Mouse (Mus musculus) kidney, embryonic 14.5 days (tissue): ENCODE results near the gene Rrp15. TPM values are rescaled to one million over a fixed set of nuclear protein-coding genes. Genes with fewer than 3 reads are reported as not detected.

ENCODE experiments used
- ATAC-seq: fragments of 200-750 bp; cut with Nextera tagmentation; 2 replicates; pipeline ENCODE4 v1.8.0; 2017; ENCODE audit warnings: moderate number of reproducible peaks, mild to moderate bottlenecking, moderate TSS enrichment, moderate library complexity; ENCODE audit not compliant: low FRiP score, low TSS enrichment
- H3K27ac ChIP-seq: fragments of 300-500 bp; sonication (generic); 2 replicates; pipeline ENCODE4 v1.5.1; 2014; ENCODE audit warnings: low read depth, mild to moderate bottlenecking, low read length, moderate library complexity, mixed read lengths
- H3K27me3 ChIP-seq: fragments of 300-500 bp; sonication (generic); 2 replicates; pipeline ENCODE4 v1.6.1; 2014; ENCODE audit warnings: mild to moderate bottlenecking, low read length; ENCODE audit not compliant: control insufficient read depth, insufficient read depth
- H3K36me3 ChIP-seq: fragments of 300-500 bp; sonication (generic); 2 replicates; pipeline ENCODE4 v1.6.1; 2014; ENCODE audit warnings: low read length, mixed read lengths; ENCODE audit not compliant: control insufficient read depth, insufficient read depth
- H3K4me1 ChIP-seq: fragments of 300-500 bp; sonication (generic); 2 replicates; pipeline ENCODE4 v1.6.1; 2014; ENCODE audit warnings: low read length, mixed read lengths; ENCODE audit not compliant: control insufficient read depth, insufficient read depth
- H3K4me2 ChIP-seq: fragments of 300-500 bp; sonication (generic); replicated peaks from 2 replicates; pipeline ENCODE4 v1.6.1; 2014; ENCODE audit warnings: low read depth, mild to moderate bottlenecking, low read length
- H3K4me3 ChIP-seq: fragments of 300-500 bp; sonication (generic); 2 replicates; pipeline ENCODE4 v1.5.1; 2014; ENCODE audit warnings: mild to moderate bottlenecking, low read length
- H3K9ac ChIP-seq: fragments of 300-500 bp; sonication (generic); 2 replicates; pipeline ENCODE4 v1.6.1; 2014; ENCODE audit warnings: low read depth, mild to moderate bottlenecking, low read length, moderate library complexity
- H3K9me3 ChIP-seq: fragments of 300-500 bp; sonication (generic); 2 replicates; pipeline ENCODE4 v1.6.1; 2016; ENCODE audit warnings: low read length; ENCODE audit not compliant: control insufficient read depth
- WGBS: fragments of 180-500 bp; shearing (Covaris S2); extraction: QIAGEN DNeasy Blood & Tissue Kit; methylation state at CpG from one replicate; pipeline ENCODE4 v1.1.7; 2014; 5-methylcytosine and 5-hydroxymethylcytosine counted together
- polyA plus RNA-seq: library from polyadenylated mRNA; unstranded; fragments of >200 nt; fragmentation: Nextera tagmentation; extraction: Ambion mirVana; gene quantifications from 2 replicates; pipeline ENCODE4 v1.2.1, GENCODE M21; 2014

Gene Rrp15
- 86.7 and 116 TPM in 2 replicates for polyA plus RNA-seq

GRCm38 (mm10) chr1:186748724-186749653 lies at the start of gene Rrp15:
Rrp15 (minus strand) TSS chr1:186749358.
- under 1% methylated on average over 46 of the region's 46 CpGs for WGBS
- Histone ChIP-seq H3K9ac (peak within 1 kb of the TSS; percentile 88), H3K4me3 (peak within 1 kb of the TSS; percentile 81), H3K27me3 (no peaks in the 10 kb centered on the region), H3K27ac (peak within 1 kb of the TSS; percentile 74; the same call in 1 of the 2 replicates), H3K9me3 (no peaks in the 10 kb centered on the region), H3K36me3 (no peaks in the 10 kb centered on the region), H3K4me1 (peaks cover 13% of the 10 kb centered on the region; the same call in 1 of the 2 replicates), H3K4me2 (peak within 1 kb of the TSS; percentile 77)
- ATAC-seq: peak; percentile 96

- H3K27ac ChIP-seq: no peak overlapping the region
- no peak for ATAC-seq
- H3K4me1 ChIP-seq: no peaks in the 10 kb centered on the region
- H3K36me3 ChIP-seq: no peaks in the 10 kb centered on the region
- no peak overlapping the region for H3K4me2 ChIP-seq
- no peak overlapping the region for H3K9ac ChIP-seq
- no peaks in the 10 kb centered on the region for H3K9me3 ChIP-seq
- H3K4me3 ChIP-seq: no peak overlapping the region
- H3K27me3 ChIP-seq: no peaks in the 10 kb centered on the region
- 19% methylated on average over 6 of the region's 6 CpGs for WGBS
Observed at GRCm38 (mm10) chr1:186797991-186798390, 48.8 kb upstream of the Rrp15 start.

- whole genome bisulfite sequencing: 91% methylated on average over 4 of the region's 4 CpGs
- no peaks in the 10 kb centered on the region for H3K36me3 ChIP-seq
- H3K9me3 ChIP-seq: no peaks in the 10 kb centered on the region
- no peaks in the 10 kb centered on the region for H3K4me1 ChIP-seq
- H3K9ac ChIP-seq: no peak overlapping the region
- ATAC-seq: no peak
- no peak overlapping the region for H3K4me3 ChIP-seq
- no peak overlapping the region for H3K27ac ChIP-seq
- no peaks in the 10 kb centered on the region for H3K27me3 ChIP-seq
- H3K4me2 ChIP-seq: no peak overlapping the region
Observed at GRCm38 (mm10) chr1:186785359-186785758, 36.2 kb upstream of the Rrp15 start.

GRCm38 (mm10) chr1:186780826-186781225 lies 31.7 kb upstream of the Rrp15 start:
- WGBS: 58% methylated on average over 2 of the region's 2 CpGs
- no peak for ATAC-seq
- no peak overlapping the region for H3K27ac ChIP-seq
- H3K4me1 ChIP-seq: no peaks in the 10 kb centered on the region
- no peak overlapping the region for H3K4me2 ChIP-seq
- no peaks in the 10 kb centered on the region for H3K36me3 ChIP-seq
- no peaks in the 10 kb centered on the region for H3K9me3 ChIP-seq
- no peak overlapping the region for H3K9ac ChIP-seq
- no peaks in the 10 kb centered on the region for H3K27me3 ChIP-seq
- no peak overlapping the region for H3K4me3 ChIP-seq

- WGBS: 76% methylated on average over 3 of the region's 3 CpGs
- no peak overlapping the region for H3K27ac ChIP-seq
- H3K4me2 ChIP-seq: no peak overlapping the region
- no peak overlapping the region for H3K4me3 ChIP-seq
- no peak overlapping the region for H3K9ac ChIP-seq
- H3K27me3 ChIP-seq: no peaks in the 10 kb centered on the region
- H3K9me3 ChIP-seq: no peaks in the 10 kb centered on the region
- no peaks in the 10 kb centered on the region for H3K4me1 ChIP-seq
- no peak for ATAC-seq
- H3K36me3 ChIP-seq: no peaks in the 10 kb centered on the region
Observed at GRCm38 (mm10) chr1:186773124-186773523, 24.0 kb upstream of the Rrp15 start.

- no peak for ATAC-seq
- Histone ChIP-seq H3K4me1 (no peaks in the 10 kb centered on the region), H3K4me2 (no peak overlapping the region), H3K4me3 (no peak overlapping the region), H3K9me3 (no peaks in the 10 kb centered on the region), H3K36me3 (no peaks in the 10 kb centered on the region), H3K27me3 (no peaks in the 10 kb centered on the region), H3K27ac (no peak overlapping the region), H3K9ac (no peak overlapping the region)
- 77% methylated on average over 8 of the region's 8 CpGs for WGBS
Observed at GRCm38 (mm10) chr1:186772547-186773077, 23.5 kb upstream of the Rrp15 start.

- Histone ChIP-seq H3K4me1 (no peaks in the 10 kb centered on the region), H3K36me3 (no peaks in the 10 kb centered on the region), H3K27me3 (no peaks in the 10 kb centered on the region), H3K9ac (no peak overlapping the region), H3K4me2 (no peak overlapping the region), H3K4me3 (no peak overlapping the region), H3K9me3 (no peaks in the 10 kb centered on the region), H3K27ac (no peak overlapping the region)
- ATAC-seq: no peak
- WGBS: 87% methylated on average over 6 of the region's 6 CpGs
Observed at GRCm38 (mm10) chr1:186772005-186772404, 22.8 kb upstream of the Rrp15 start.

- Histone ChIP-seq H3K4me2 (no peak overlapping the region), H3K27me3 (no peaks in the 10 kb centered on the region), H3K4me3 (no peak overlapping the region), H3K9me3 (no peaks in the 10 kb centered on the region), H3K9ac (no peak overlapping the region), H3K36me3 (no peaks in the 10 kb centered on the region), H3K4me1 (no peaks in the 10 kb centered on the region), H3K27ac (no peak overlapping the region)
- ATAC-seq: no peak
- 71% methylated on average over 5 of the region's 5 CpGs for WGBS
Observed at GRCm38 (mm10) chr1:186770659-186771058, 21.5 kb upstream of the Rrp15 start.

GRCm38 (mm10) chr1:186768392-186768791 lies 19.2 kb upstream of the Rrp15 start:
- no peaks in the 10 kb centered on the region for H3K27me3 ChIP-seq
- ATAC-seq: no peak
- H3K4me3 ChIP-seq: no peak overlapping the region
- no peak overlapping the region for H3K4me2 ChIP-seq
- 87% methylated on average over 1 of the region's 1 CpGs for WGBS
- no peaks in the 10 kb centered on the region for H3K4me1 ChIP-seq
- H3K9me3 ChIP-seq: no peaks in the 10 kb centered on the region
- H3K36me3 ChIP-seq: no peaks in the 10 kb centered on the region
- no peak overlapping the region for H3K9ac ChIP-seq
- no peak overlapping the region for H3K27ac ChIP-seq
